Mouse (Mus musculus) embryo, embryonic 10 days (tissue): ENCODE data around the gene Polrmt.
A peak's percentile ranks its signal among the peaks of the same experiment; 100 is the strongest.
"Not testable (repeated sequence)": the region's sequence is repeated elsewhere in the genome, so short reads cannot be mapped to it uniquely, and the experiment has no call there.

ENCODE experiments used
- DNase-seq: peaks from one replicate; pipeline ENCODE4 v3.0.0-alpha.2; 2015; ENCODE audit warnings: low spot score

Polrmt gene

DNA sequence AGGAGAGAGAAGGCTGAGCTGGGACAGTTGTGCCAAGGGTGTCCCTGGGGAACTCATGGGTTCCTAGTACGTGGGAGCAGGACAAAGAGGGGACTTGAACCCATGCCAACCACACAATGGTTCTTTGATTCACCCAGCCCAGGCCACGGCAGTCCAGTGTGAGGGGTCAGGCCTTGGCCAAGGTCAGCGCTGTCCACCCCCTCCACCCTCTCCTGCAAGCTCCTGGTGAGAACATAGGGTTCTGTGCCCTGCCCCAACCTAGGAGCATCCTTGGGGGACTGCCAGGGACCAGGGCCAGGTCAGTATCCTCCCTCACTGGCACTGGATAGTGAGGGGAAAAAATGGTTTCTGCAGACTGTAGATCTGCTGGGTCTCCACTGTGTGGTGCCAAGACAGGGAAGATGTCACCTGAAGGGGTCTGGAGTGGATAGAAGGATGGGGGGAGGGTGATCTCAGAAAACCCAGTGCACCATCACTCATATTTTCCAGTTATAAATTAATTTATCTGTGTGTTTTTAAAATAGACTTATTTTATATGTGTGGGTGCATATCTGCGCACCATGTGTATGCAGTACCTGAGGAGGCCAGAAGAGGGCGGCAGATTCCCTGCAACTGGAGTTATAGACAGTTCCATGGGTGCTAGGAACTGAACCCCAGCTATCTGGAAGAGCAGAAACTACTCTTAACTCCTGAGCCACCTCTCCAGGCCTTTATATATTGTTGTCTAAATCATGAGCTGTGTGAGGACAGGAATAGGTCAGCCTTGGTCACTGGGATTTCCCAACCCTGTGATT, 28.3 kb upstream of the Polrmt start:
- DNase-seq: no peak

DNA sequence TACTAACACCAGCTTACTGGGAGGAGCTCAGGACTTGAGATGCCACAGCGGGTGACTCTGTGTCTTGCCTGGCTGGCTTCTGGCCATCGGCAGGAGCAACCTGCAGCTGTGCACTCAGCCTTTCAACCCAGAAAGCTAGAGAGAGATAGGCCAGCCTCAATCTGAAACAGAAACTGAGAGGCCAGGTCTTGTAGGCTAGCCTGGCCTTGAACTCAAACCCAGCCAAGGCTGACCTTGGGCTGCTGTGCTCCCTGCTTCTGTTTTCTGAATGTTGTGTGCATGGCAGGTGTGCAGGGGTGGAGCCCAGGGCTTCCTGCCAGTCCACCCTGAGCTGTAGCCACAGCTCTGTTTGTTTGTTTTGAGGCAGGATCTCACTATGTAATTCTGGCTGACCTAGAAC, 26.8 kb upstream of the Polrmt start:
- DNase-seq: no peak

DNA sequence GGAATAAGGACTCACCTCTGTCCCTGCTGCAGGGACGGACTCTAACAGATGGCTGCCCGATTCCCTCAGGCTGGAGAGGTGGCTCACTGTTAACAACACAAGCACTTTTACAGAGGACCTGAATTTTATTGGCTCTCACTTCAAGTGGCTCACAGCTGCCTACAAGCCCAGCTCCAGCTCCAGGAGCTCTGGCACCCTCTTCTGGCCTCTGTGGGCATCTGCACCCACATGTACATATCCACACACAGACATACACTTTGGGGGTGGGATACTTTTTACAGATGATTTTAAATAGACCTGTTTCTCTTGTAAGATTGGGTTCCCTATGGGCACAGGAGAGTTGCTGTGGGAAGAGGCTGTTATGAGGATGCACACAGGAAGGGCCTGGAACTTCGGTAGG, 25.9 kb upstream of the Polrmt start:
- no peak for DNase-seq

DNA sequence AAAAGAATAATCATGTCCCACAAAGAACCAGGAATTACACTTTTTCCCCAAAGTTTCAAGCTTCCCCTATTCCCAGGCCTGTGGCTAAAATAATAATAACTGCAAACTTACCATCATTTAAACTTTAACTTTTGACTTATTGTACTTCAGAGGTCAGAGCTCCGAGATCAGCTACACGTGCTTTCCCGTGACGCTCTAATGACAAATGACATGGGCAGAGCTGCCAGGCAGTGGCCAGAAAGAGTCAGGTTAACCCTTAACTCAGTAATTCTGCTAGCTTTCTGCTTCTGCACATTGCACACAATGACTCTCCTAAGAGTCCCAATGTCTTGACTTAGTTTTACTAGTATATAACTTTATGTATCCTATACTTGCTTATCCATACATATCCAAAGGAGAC, 22.9 kb upstream of the Polrmt start:
- DNase-seq: no peak

DNA sequence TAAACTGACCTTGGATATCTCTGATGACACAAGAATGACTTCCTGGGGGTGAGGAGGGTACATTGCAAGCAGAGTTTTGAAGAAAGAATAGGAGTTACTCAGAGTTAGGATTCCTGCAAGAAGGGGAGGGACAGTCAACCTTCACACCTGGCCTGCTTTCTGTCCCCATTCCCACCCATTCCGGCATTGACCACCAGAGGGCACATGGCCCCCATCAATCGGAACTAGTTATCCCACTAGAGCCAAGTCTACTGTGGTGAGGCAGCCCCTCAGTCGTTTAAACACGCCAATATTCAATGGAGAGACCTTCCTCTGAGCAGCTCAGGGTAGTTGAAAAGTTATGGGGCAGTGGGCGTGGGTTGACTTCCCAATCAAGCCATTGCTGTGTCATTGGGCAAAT, 22.0 kb upstream of the Polrmt start:
- DNase-seq: peak; percentile 88

DNA sequence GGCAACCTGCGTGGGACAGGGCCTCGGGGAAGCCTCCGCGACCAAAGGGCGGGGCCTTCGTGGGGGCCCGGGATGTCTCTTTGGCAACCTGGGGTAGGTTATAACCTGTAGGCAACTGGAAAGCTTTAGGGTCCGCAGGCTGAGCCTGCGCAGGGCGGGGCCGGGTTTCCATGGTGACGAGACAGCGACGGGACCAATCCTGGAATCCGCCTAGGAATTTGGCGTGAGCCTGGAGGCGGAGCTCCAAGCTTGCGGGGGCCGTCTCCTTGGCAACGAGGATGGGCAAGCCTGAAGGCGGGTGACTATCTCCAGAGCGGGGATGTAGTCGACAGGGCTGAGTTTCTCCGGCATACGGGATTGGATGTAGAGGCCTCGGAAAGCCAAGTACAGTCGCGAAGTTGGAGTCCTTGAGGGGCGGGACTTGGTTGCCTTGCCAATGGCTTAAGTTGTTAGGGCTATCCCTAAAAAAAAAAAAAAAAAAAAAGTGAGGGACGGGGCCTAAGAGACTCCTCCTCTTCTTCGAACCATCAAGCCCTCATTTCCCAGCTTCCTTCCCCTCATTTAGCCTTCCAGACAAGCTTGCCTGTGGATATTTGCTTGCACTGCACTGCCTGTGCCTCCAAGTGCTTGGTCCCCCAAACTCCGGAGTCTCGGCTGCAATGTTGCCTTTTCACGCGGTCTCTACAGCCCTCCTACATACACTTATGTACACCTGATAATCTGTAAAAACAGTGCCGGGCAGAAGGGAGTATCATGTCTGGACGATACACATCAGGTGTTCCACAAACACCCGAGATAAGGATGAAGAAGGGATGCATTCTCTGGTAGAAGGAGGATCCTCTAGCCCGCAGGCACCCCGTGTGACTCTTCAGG, 21.2 kb upstream of the Polrmt start:
- peak; percentile 97 for DNase-seq

DNA sequence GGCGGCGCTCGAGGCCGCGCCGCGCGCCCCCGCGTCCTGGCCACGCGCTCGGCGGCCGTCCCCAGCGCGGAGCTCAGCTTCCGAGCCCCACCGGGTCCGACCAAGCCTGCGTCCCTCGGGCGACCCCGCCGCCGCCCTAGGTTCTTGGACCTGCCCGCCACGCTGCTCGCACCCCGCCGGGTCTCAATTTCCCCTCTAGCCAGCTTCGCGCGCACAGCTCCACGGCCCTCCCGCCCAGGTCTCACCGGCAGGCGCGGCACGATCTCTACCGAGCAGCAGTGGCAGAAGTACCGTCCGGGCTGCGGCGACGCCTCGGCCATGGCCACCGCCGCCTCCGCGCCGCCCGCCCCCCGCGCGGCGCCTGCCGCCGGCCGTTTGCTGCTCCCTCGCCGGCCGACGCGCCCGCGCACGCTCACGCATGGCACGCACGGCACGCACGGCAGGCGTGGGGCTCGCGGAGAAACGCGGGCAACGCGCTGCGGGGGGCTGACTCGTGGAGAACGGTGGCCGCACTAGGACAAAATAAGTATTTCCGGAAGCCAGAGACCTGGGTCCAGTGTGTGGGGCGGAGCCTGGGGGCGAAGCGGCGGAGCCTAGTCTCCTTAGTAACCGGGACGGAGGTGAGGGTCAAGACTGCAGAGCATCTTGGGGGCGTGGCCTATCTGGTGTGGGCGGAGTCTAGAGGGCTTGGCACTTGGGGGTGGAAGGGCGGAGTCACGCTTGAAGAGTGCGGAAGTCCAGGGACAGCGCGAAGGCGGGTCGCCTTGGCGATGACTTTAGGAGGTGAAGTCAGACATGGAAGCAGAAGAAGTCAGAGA, 20.3 kb upstream of the Polrmt start, which contains the start of gene Rnf126:
Gene Rnf126, minus strand, starts transcription at position 445 of the 818 bp plus-strand sequence.
- DNase-seq: peak; percentile 100

DNA sequence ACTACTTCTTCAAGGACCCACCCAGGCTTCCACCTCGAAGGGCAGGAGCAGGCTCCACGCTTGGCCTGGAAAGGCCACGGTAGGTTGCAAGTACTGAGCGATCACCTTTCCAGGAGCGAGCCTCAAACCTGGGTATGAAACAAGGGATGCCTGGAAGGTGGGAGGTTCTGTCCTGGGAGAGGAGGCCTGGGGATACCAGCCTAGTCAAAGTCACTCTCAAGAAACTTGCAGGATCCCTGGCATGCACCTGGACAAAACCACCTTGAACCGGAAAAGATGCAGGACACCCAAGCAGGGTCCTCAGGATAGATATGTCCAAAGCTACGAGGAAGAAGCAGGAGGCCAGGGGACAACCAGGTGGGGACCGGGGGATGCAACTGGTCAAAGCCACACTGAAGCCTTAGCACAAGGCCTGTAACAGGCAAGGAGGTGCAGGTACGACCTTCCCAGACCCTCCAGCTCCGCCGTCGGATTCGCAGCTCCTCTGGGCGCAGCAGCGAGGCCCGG, 19.7 kb upstream of the Polrmt start:
- peak; percentile 33 for DNase-seq

DNA sequence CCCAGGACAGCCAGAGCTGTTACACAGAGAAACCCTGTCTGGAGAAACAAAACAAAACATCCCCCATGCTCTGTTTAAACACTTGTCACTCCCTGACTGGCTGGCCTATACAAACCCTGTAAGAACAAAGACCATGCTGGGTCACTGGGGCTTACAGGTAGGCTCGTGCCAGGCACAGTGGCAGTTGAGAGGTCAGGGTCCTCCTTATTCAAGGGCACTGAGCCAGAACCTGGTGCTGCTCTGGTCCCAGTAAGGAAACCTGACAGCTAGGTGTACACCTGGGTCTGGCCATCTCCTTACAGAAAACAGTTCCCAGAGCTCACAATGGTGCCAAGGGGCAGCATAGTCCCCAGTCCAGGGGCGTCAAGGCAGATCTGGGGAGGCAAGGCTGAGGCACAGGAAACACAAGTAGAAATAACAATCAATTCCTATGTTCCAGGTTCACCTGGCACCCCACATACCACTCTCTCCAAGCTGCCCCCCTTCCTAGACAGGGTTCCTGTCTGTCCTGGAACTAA, 18.9 kb upstream of the Polrmt start:
- no peak for DNase-seq

DNA sequence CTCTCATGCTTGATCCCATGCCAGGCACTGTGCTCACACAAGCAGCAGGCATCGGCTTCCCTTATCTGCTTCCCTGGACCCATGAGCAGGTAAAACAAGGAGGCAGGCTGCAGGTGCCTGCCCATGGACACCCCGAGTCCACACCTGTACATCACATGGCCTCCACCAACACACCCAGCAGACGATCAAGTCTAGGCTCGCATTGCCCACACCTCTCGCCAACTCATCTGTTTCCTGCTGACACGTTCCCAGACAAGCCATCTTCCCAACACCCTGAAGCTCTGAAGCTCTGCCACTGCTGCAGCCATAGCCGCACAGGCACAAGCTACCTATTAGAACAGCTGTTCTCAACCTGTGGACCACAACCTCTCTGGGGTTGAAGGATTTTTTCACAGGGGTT, 17.9 kb upstream of the Polrmt start:
- DNase-seq: no peak

DNA sequence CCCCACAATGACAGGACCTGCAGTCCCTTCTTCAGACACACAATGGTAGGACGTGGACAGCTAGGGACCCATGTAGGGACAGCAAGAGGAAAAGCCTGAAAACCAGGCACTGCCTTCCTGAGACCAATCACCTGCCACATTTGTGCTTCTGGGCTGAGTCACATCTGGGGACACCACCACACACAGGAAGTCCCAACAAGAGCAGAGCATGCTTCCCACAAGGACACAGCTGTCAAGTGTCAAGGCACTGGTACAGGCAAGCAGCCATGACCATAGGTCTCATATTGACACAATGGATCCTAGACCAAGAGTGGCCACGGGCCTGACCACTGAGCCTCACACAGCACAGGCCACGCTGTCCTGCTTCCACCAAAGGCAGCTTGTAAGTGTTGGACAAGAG, 16.5 kb upstream of the Polrmt start:
- DNase-seq: no peak

DNA sequence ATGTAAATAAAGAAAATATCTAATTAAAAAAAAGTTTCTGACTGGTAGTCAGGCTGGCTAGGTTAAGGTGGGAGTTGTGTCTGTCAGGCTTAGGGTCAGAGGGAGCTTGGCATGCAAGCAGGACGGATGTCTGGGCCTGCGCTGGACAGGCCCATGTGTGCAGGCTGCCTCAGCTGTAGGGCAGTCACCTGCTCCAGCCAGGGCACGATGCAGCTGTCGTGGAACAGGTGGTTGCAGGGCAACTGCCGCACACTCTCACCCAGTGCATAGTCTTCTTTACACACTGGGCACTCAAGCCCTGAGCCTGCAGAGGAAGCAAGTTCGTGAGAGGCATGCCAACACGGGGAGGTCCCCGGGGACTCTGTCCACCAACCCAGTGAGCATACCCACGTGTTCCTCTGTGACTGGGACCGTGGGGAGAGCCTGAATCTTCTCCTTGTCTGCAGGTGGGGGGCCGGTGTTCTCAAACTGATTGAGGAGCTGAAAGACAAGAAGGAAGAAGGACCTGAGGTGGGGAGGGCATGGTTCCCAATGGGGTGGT, 14.3 kb upstream of the Polrmt start:
- no peak for DNase-seq

DNA sequence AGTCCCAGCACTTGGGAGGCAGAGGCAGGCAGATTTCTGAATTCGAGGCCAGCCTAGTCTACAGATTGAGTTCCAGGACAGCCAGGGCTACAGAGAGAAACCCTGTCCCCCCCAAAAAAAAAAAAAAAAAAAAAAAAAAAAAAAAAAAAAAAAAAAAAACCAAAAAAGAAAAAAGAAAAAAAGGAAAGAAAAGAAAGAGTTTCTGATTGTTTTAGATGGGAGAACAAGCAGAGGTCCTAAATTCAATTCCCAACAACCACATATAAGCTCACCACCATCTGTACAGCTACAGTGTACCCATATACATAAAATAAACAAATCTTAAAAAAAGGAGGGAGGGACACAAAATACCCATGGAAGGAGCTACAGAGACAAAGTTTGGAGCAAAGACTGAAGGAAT, 13.3 kb upstream of the Polrmt start:
- not testable (repeated sequence) for DNase-seq

DNA sequence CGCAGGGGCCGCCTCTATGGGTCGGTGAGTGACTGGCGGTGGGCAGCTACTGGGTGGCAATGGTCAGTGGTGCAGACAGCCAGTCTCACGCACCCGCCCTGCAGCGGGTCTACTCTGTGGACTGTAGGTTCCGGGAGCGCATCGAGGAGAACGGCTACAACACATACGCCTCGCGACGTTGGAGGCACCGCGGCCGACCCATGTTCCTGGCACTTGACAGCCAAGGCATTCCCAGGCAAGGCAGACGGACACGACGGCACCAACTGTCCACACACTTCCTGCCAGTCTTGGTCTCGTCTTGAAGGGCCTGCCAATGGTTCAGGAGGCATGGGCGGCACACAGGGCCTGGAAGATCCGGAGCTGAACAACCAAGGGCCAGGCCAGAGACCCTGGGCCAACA, 10.3 kb upstream of the Polrmt start:
- DNase-seq: no peak

DNA sequence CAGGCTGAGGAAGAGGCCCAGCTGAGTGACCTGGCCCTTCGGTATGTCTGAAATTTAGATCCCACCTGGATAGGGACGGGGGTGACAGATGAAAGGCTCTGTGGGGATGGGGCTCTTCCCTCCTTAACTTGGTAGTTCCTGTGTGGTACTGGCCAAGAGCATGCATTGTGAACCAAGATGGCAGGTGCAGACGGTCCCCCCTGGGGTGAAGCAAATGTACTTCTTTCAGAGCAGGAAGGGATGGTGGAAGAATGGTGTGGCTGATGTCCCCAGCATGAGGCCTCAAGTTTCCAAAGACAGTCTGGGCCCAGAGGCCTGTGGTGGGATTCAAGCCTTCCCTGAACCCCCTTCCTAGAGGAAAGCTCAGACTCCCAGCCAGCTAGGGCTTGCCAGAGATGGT, 9.5 kb upstream of the Polrmt start:
- DNase-seq: no peak

DNA sequence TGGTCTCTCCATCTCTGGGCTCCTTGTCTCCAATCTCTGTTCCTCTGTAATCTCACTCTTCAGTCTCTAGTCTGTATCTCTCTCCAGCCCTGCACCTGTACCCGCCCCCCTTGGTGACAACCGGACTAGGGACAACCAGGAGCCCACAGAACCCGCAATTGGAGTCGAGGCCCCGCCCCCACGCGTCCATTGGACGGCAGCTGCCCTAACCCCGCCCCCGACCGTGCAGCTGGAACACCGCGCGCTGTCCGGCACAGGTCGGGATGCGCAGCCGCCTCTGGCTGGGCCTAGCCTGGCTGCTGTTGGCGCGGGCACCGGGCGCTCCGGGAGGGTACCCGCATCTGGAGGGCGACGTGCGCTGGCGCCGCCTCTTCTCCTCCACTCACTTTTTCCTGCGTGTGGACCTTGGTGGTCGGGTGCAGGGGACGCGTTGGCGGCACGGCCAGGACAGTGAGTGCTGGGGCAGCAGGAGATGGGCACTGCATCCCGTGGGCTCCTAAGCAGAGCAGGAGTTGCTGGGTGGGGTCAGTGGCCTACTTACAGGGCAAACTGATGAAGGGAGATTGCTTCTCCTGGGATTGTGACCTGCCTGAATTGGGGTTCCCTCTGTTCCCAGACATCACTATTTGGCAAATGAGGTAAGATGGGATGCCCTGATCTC, 8.6 kb upstream of the Polrmt start, which contains the start of gene Fgf22:
Gene Fgf22, plus strand, starts transcription at position 221 of the 661 bp plus-strand sequence.
- peak; percentile 85 for DNase-seq

DNA sequence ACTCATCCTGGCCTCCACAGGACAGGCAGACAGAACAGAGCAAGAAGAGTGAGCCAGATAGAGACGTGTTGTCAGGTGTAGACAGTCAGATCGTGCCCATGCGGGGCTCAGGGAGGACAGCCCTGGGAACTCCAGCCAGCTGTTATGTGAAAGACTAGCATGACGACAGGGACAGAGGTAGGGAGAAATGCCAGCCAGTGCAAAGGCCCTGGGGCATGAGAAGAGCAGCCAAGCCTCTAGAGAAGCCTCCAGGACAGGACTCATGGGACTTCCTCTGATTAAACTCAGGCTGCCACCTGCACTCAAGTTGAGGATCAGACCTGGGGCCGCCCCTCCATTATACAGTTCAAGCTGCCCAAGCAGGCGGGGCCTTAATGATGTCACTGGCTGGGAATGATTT, 2.1 kb upstream of the Polrmt start:
- DNase-seq: no peak

DNA sequence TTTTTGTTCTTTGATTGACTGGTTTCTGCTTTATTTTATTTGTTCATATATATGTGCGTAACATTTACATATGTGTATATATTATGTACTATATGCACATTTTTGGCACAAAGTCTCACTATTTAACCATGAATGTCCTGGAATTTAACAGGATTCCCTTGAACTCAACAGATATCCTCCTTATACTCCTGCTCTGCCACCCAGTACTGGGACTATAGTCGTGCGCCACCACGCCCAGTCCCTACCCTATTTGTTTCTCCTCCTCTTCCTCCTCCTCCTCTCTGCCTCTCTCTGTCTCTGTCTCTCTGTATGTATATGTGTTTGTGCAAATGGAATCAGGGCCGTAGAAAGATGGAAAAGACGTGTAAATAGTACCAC, 382 bp upstream of the Polrmt start:
- no peak for DNase-seq

DNA sequence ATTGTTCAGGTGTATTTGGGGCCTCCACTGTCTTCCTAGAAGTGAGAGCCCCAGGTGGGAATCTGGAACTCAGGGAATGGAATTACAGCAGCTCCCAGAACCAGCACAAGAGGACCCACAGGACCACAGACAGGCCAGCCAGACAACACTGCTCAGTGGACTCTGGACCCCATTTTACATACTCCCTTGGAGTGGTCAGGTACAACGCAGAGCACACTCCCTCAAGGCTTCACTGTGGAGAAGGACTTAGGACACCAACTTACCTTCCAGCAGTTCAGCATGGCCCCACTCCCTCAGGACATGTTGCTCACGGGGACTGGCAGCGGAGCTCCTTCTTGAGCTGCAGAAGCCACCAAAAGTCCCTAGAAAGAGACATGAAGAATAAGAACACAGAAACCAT, 970 bp downstream of the Polrmt start:
- no peak for DNase-seq

DNA sequence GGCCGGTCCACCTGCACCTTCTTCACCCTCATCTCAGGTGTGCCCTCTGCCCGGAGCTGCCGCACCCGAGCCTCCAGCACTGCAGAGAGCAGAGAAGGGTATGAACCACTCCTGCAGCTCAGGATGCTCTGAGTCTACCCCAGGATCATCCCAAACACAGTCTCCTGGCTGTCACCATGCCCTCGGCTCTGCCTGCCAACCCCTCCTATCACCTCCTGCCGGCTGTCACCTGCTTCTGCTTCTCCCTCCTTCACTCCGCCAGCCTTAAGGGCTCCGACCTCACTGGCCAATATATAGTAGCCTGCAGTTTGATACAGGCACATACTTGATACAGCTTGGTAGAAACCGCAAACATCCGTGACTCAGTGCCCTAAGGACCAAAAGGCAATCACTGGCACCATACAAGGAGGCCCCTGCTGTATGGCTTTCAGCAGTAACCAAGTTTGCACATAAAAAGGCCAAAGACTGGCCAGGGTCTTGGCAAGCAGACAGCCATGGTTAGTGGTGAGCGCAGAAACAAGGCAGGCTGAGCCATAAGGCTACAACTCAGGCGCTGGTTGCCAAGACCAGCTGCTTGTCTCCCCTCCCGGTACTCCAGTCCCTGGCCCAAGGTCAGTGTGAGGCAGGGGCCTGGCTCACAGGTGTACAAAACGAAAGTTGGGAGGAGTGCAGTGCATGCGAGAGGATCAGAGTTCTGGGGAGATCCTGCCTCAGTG, 2.6 kb downstream of the Polrmt start:
- no peak for DNase-seq
